Mouse (Mus musculus) olfactory bulb, adult 2 months (tissue): Measurements from ENCODE around the gene Prdm8.

Experiments used
- CTCF ChIP-seq: fragments of 200-500 bp; IDR thresholded peaks from 2 replicates; pipeline ENCODE4 v1.5.1; 2012; ENCODE audit warnings: low read depth, mild to moderate bottlenecking, low read length, moderate library complexity; ENCODE audit not compliant: insufficient read depth
- POLR2A ChIP-seq: fragments of 200-500 bp; IDR thresholded peaks from 2 replicates; pipeline ENCODE4 v1.6.1; 2012; ENCODE audit warnings: mild to moderate bottlenecking, low read depth, low read length, moderate library complexity; ENCODE audit not compliant: insufficient read depth

- TF ChIP-seq CTCF (peak; percentile 71), POLR2A (no peak)
Measured at GRCm38 (mm10) chr5:98167180-98167824, at the start of gene Prdm8.
